ENCODE assay signal across 8 mouse cellular contexts in genomic region chr2:30604880-30605761, GRCm38 (mm10). TPM values are rescaled to one million over a fixed set of nuclear protein-coding genes. Genes with fewer than 3 reads are reported as not detected.
DNase-seq lines count a peak whose midpoint lies in the region; ATAC-seq and TF ChIP-seq lines count a peak whose summit lies in the region.

No protein-coding gene starts in this region.

- TF ChIP-seq POLR2A in small intestine, adult 2 months (IDR thresholded peaks at IDR 0.05; ENCODE audit: low read depth, low read length), result no peak

- peak overlapping the region; percentile 43 for H3K4me3 ChIP-seq in forebrain, embryonic 10.5 days
- no peak overlapping the region for H3K4me3 ChIP-seq in hindbrain, embryonic 12.5 days
- H3K4me3 ChIP-seq in liver, embryonic 12.5 days, result no peak overlapping the region
- 0 out of 2 replicates have a peak overlapping the region, but pooled peaks have one; percentile 4 for H3K4me3 ChIP-seq in small intestine, adult 2 months (ENCODE audit: low read depth, low read length)

- no peaks in the 10 kb centered on the region for H3K9me3 ChIP-seq in forebrain, embryonic 10.5 days
- H3K9me3 ChIP-seq in hindbrain, embryonic 12.5 days (replicated peaks), result no peaks in the 10 kb centered on the region
- H3K9me3 ChIP-seq in liver, embryonic 12.5 days (replicated peaks), result no peaks in the 10 kb centered on the region

- WGBS in forebrain, embryonic 10.5 days, result 1% methylated on average over 32 of the region's 32 CpGs
- 2% methylated on average over 32 of the region's 32 CpGs for WGBS in hindbrain, embryonic 12.5 days
- 4% methylated on average over 32 of the region's 32 CpGs for WGBS in liver, embryonic 12.5 days (ENCODE audit: insufficient replicate concordance)
- WGBS in small intestine, adult 2 months, result 30% methylated on average over 32 of the region's 32 CpGs

- no peaks in the 10 kb centered on the region for H3K36me3 ChIP-seq in forebrain, embryonic 10.5 days (replicated peaks)
- H3K36me3 ChIP-seq in hindbrain, embryonic 12.5 days, result no peaks in the 10 kb centered on the region
- H3K36me3 ChIP-seq in liver, embryonic 12.5 days, result no peaks in the 10 kb centered on the region
- H3K36me3 ChIP-seq in small intestine, adult 2 months (ENCODE audit: control insufficient read depth, insufficient read depth, low read length), result no peaks in the 10 kb centered on the region

- peaks cover 57% of the 10 kb centered on the region for H3K27me3 ChIP-seq in forebrain, embryonic 10.5 days (ENCODE audit: poor library complexity, severe bottlenecking)
- no peaks in the 10 kb centered on the region for H3K27me3 ChIP-seq in hindbrain, embryonic 12.5 days
- peaks cover 81% of the 10 kb centered on the region for H3K27me3 ChIP-seq in liver, embryonic 12.5 days (replicated peaks)
- 0 out of 2 replicates have a peak, but pooled peaks cover 6% of the 10 kb centered on the region for H3K27me3 ChIP-seq in small intestine, adult 2 months (ENCODE audit: control insufficient read depth, insufficient read depth, low read length)

- peak overlapping the region; percentile 44 for H3K4me2 ChIP-seq in hindbrain, embryonic 12.5 days (replicated peaks)
- H3K4me2 ChIP-seq in liver, embryonic 12.5 days, result peak overlapping the region; percentile 44

- no peak for TF ChIP-seq CTCF in small intestine, adult 2 months (IDR thresholded peaks at IDR 0.05; ENCODE audit: extremely low read depth, insufficient read length, insufficient replicate concordance, low read depth, low read length)

- H3K9ac ChIP-seq in hindbrain, embryonic 12.5 days, result peak overlapping the region; percentile 45
- H3K9ac ChIP-seq in liver, embryonic 12.5 days, result no peak overlapping the region

- H3K4me1 ChIP-seq in forebrain, embryonic 10.5 days, result peaks cover 88% of the 10 kb centered on the region
- peaks cover 84% of the 10 kb centered on the region for H3K4me1 ChIP-seq in hindbrain, embryonic 12.5 days
- H3K4me1 ChIP-seq in liver, embryonic 12.5 days, result peaks cover 53% of the 10 kb centered on the region
- H3K4me1 ChIP-seq in small intestine, adult 2 months (ENCODE audit: control insufficient read depth, insufficient read depth, insufficient read length, low read length), result peaks cover 9% of the 10 kb centered on the region

- DNase-seq in ovary, postnatal 10 days (ENCODE audit: low spot score), result peak; percentile 55
- DNase-seq in ovary, postnatal 36 days (ENCODE audit: low spot score), result no peak
- peak; percentile 70 for DNase-seq in forebrain, embryonic 10.5 days (ENCODE audit: extremely low spot score, low spot score)
- no peak for DNase-seq in spleen, adult 18-20 months
- DNase-seq in urinary bladder, postnatal 36 days (ENCODE audit: low spot score in 2 of 2), result no peak

- no peak for ATAC-seq in hindbrain, embryonic 12.5 days (ENCODE audit: low FRiP score)
- no peak for ATAC-seq in liver, embryonic 12.5 days

- peak overlapping the region; percentile 86 for H3K27ac ChIP-seq in forebrain, embryonic 10.5 days
- peak overlapping the region; percentile 96 for H3K27ac ChIP-seq in hindbrain, embryonic 12.5 days
- peak overlapping the region; percentile 37; the same call in 1 of the 2 replicates for H3K27ac ChIP-seq in liver, embryonic 12.5 days
- peak overlapping the region; percentile 50; the same call in 1 of the 2 replicates for H3K27ac ChIP-seq in small intestine, adult 2 months (ENCODE audit: insufficient read depth, low read depth, low read length)

RNA-seq across cellular contexts. Expression of gene Cstad, which starts 10.3 kb away (rescaled TPM):
- polyA plus RNA-seq in forebrain, embryonic 10.5 days (2016; fragmentation: Nextera tagmentation; extraction: Ambion mirVana), result 0.35 TPM in 1 of 2 replicates, not detected in the other
- polyA plus RNA-seq in hindbrain, embryonic 12.5 days (2016; fragmentation: Nextera tagmentation; extraction: Ambion mirVana), result 0.45 and 0.89 TPM in 2 replicates
- 0.31 TPM in 1 of 2 replicates, not detected in the other for polyA plus RNA-seq in liver, embryonic 12.5 days (2016; fragmentation: Nextera tagmentation; extraction: Ambion mirVana)
- not detected in 2 replicates for polyA plus RNA-seq in small intestine, adult 2 months (2012; rRNA removed)

Comparison
In these comparisons a context has a peak if more than half of its experiments do, and no peak if none do; other contexts are left out.
1. DNase-seq: peak in ovary, postnatal 10 days (single experiment) and forebrain, embryonic 10.5 days (single experiment); none in ovary, postnatal 36 days (single experiment), spleen, adult 18-20 months (0 of 2) and urinary bladder, postnatal 36 days (0 of 2).
2. H3K27ac ChIP-seq: peak in every context shown above with its lines; median percentile 96 in hindbrain, embryonic 12.5 days; 86 in forebrain, embryonic 10.5 days; 50 in small intestine, adult 2 months; 37 in liver, embryonic 12.5 days.
3. H3K4me3 ChIP-seq: peak in forebrain, embryonic 10.5 days (single experiment) and small intestine, adult 2 months (single experiment); none in hindbrain, embryonic 12.5 days (single experiment) and liver, embryonic 12.5 days (single experiment).